Mouse (Mus musculus) heart, adult 2 months (tissue): ENCODE results near the gene Cxcl14. TPM values are rescaled to one million over a fixed set of nuclear protein-coding genes. Genes with fewer than 3 reads are reported as not detected.
A peak's percentile ranks its signal among the peaks of the same experiment; 100 is the strongest.

Experiments
- DNase-seq, 2 experiments: peaks; one replicate each; pipeline ENCODE4 v3.0.0; 2021
- H3K27ac ChIP-seq: fragments of 200-600 bp; 2 replicates; pipeline ENCODE4 v1.8.1; 2022
- H3K27me3 ChIP-seq: fragments of 200-500 bp; 2 replicates; pipeline ENCODE4 v1.6.1; 2012; ENCODE audit warnings: mild to moderate bottlenecking, low read length, inconsistent platforms, mixed read lengths; ENCODE audit not compliant: control insufficient read depth, insufficient read depth
- H3K36me3 ChIP-seq: fragments of 200-500 bp; 2 replicates; pipeline ENCODE4 v1.6.1; 2012; ENCODE audit warnings: low read length, inconsistent platforms; ENCODE audit not compliant: control insufficient read depth, insufficient read depth
- H3K4me1 ChIP-seq: fragments of 200-500 bp; 2 replicates; pipeline ENCODE4 v1.6.1; 2011; ENCODE audit warnings: low read length; ENCODE audit not compliant: control insufficient read depth, insufficient read depth
- H3K4me3 ChIP-seq: fragments of 200-600 bp; 2 replicates; pipeline ENCODE4 v1.8.1; 2022
- H3K79me2 ChIP-seq: fragments of 200-500 bp; replicated peaks from 2 replicates; pipeline ENCODE4 v1.6.1; 2012; ENCODE audit warnings: mild to moderate bottlenecking, inconsistent platforms, low read length, moderate library complexity, mixed read lengths; ENCODE audit not compliant: control insufficient read depth, insufficient read depth
- H3K9ac ChIP-seq: fragments of 200-500 bp; 2 replicates; pipeline ENCODE4 v1.6.1; 2012; ENCODE audit warnings: low read depth, mild to moderate bottlenecking, control low read depth, inconsistent platforms, low read length, mixed read lengths
- CTCF ChIP-seq: fragments of 200-600 bp; IDR thresholded peaks from 2 replicates; pipeline ENCODE4 v1.8.1; 2022; ENCODE audit warnings: antibody characterized with exemption, mild to moderate bottlenecking, moderate library complexity
- EP300 ChIP-seq: fragments of 200-500 bp; IDR thresholded peaks from 2 replicates; pipeline ENCODE4 v1.6.1; 2011; ENCODE audit warnings: low read depth, low read length, control low read depth; ENCODE audit not compliant: insufficient read depth
- POLR2A ChIP-seq: fragments of 200-500 bp; IDR thresholded peaks from 2 replicates; pipeline ENCODE4 v1.6.1; 2011; ENCODE audit warnings: mild to moderate bottlenecking, low read depth, low read length, control low read depth; ENCODE audit not compliant: insufficient read depth
- WGBS: fragments of 180-500 bp; shearing (Covaris S2); methylation state at CpG from one replicate; pipeline ENCODE4 v1.1.7; 2018; 5-methylcytosine and 5-hydroxymethylcytosine counted together
- intact Hi-C: fragments of 180-260 bp; cut with DNase I; formaldehyde crosslinking; loops from one replicate; pipeline ENCODE4 v1.15.1; 2025
- polyA plus RNA-seq: library from polyadenylated mRNA; depleted of rRNA; stranded (reverse); fragments of >200 nt; gene quantifications from 2 replicates; pipeline ENCODE4 v1.2.3, GENCODE M21; 2012
- total RNA-seq, 2 experiments: library from RNA; stranded (reverse); gene quantifications; 2 replicates each; pipeline ENCODE4 v1.2.3; 2021

Gene Cxcl14
- total and polyA plus RNA-seq, 3 experiments = 5.5 to 15.7 (median 6.2) TPM

GRCm38 (mm10) chr13:56329165-56329564 lies 32.8 kb upstream of the Cxcl14 start:
- Histone ChIP-seq H3K79me2 (no peaks in the 10 kb centered on the region), H3K27me3 (no peaks in the 10 kb centered on the region), H3K4me1 (no peaks in the 10 kb centered on the region), H3K36me3 (no peaks in the 10 kb centered on the region), H3K27ac (no peak overlapping the region), H3K9ac (no peak overlapping the region), H3K4me3 (no peak overlapping the region)
- no peak for TF ChIP-seq POLR2A
- TF ChIP-seq CTCF = no peak
- no peak for TF ChIP-seq EP300
- WGBS = 83% methylated on average over 6 of the region's 6 CpGs
- DNase-seq = no peak
- intact Hi-C loops = loop anchor here (2.0 kb wide), 1 partner anchor 94 kb away; no protein-coding TSS in a partner anchor

GRCm38 (mm10) chr13:56327779-56328178 lies 31.4 kb upstream of the Cxcl14 start:
- intact Hi-C loops = loop anchor here (2.0 kb wide), 1 partner anchor 95 kb away; no protein-coding TSS in a partner anchor

GRCm38 (mm10) chr13:56321635-56322034 lies 25.3 kb upstream of the Cxcl14 start:
- Histone ChIP-seq H3K4me3 (no peak overlapping the region), H3K79me2 (no peaks in the 10 kb centered on the region), H3K27ac (no peak overlapping the region), H3K4me1 (no peaks in the 10 kb centered on the region), H3K9ac (no peak overlapping the region), H3K36me3 (no peaks in the 10 kb centered on the region), H3K27me3 (no peaks in the 10 kb centered on the region)
- no peak for DNase-seq
- no peak for TF ChIP-seq CTCF
- TF ChIP-seq EP300 = no peak
- no peak for TF ChIP-seq POLR2A
- intact Hi-C loops = no loop called here
- WGBS = 81% methylated on average over 7 of the region's 7 CpGs

More at GRCm38 (mm10) chr13:56327779-56328178, 31.4 kb upstream of the Cxcl14 start:
- H3K79me2 ChIP-seq = no peaks in the 10 kb centered on the region
- H3K4me1 ChIP-seq = no peaks in the 10 kb centered on the region
- TF ChIP-seq CTCF = peak; percentile 47
- no peak for TF ChIP-seq POLR2A
- no peak for TF ChIP-seq EP300
- H3K4me3 ChIP-seq = no peak overlapping the region
- H3K36me3 ChIP-seq = no peaks in the 10 kb centered on the region
- no peak overlapping the region for H3K27ac ChIP-seq
- no peak overlapping the region for H3K9ac ChIP-seq
- 35% methylated on average over 6 of the region's 6 CpGs for WGBS
- no peaks in the 10 kb centered on the region for H3K27me3 ChIP-seq
- DNase-seq = no peak

GRCm38 (mm10) chr13:56316930-56317329 lies 20.6 kb upstream of the Cxcl14 start:
- Histone ChIP-seq H3K36me3 (no peaks in the 10 kb centered on the region), H3K4me1 (no peaks in the 10 kb centered on the region), H3K27me3 (no peaks in the 10 kb centered on the region), H3K79me2 (no peaks in the 10 kb centered on the region), H3K27ac (no peak overlapping the region), H3K9ac (no peak overlapping the region), H3K4me3 (no peak overlapping the region)
- intact Hi-C loops = no loop called here
- no peak for DNase-seq
- no peak for TF ChIP-seq EP300
- TF ChIP-seq CTCF = no peak
- WGBS = 82% methylated on average over 4 of the region's 4 CpGs

- WGBS = 54% methylated on average over 3 of the region's 3 CpGs
- DNase-seq = no peak
- H3K79me2 ChIP-seq = no peaks in the 10 kb centered on the region
- H3K36me3 ChIP-seq = no peaks in the 10 kb centered on the region
- no peak overlapping the region for H3K9ac ChIP-seq
- no peak for TF ChIP-seq POLR2A
- TF ChIP-seq EP300 = no peak
- TF ChIP-seq CTCF = no peak
- no peaks in the 10 kb centered on the region for H3K27me3 ChIP-seq
- no peaks in the 10 kb centered on the region for H3K4me1 ChIP-seq
- intact Hi-C loops = no loop called here
- H3K4me3 ChIP-seq = no peak overlapping the region
- H3K27ac ChIP-seq = no peak overlapping the region
Observed at GRCm38 (mm10) chr13:56315201-56315600, 18.9 kb upstream of the Cxcl14 start.

GRCm38 (mm10) chr13:56305058-56305457 lies 8.7 kb upstream of the Cxcl14 start:
- Histone ChIP-seq H3K4me3 (no peak overlapping the region), H3K36me3 (no peaks in the 10 kb centered on the region), H3K79me2 (no peaks in the 10 kb centered on the region), H3K27ac (no peak overlapping the region), H3K4me1 (no peaks in the 10 kb centered on the region), H3K9ac (no peak overlapping the region), H3K27me3 (no peaks in the 10 kb centered on the region; the same call in 1 of the 2 replicates)
- 75% methylated on average over 12 of the region's 12 CpGs for WGBS
- TF ChIP-seq CTCF (no peak), POLR2A (no peak), EP300 (no peak)
- DNase-seq = no peak
- intact Hi-C loops = no loop called here
